Mouse (Mus musculus): ENCODE data around the gene Tril. TPM values are rescaled to one million over a fixed set of nuclear protein-coding genes. Genes with fewer than 3 reads are reported as not detected.

Gene Tril
- polyA plus RNA-seq, 1 experiment from 2014 or later = 35.3 TPM

GRCm38 (mm10) chr6:53819761-53820485 lies 707 bp downstream of the Tril start:
- ATAC-seq (ENCODE audit: insufficient number of reproducible peaks, low FRiP score, low TSS enrichment, low read depth) = no peak
- peak overlapping the region; percentile 63 for H3K4me3 ChIP-seq (replicated peaks)
- H3K4me2 ChIP-seq (replicated peaks) = peak overlapping the region; percentile 91
- H3K27ac ChIP-seq (replicated peaks) = peak overlapping the region; percentile 95
- WGBS = under 1% methylated on average over 64 of the region's 64 CpGs
- no peaks in the 10 kb centered on the region for H3K36me3 ChIP-seq
- peaks cover 47% of the 10 kb centered on the region for H3K4me1 ChIP-seq
- H3K9me3 ChIP-seq (replicated peaks) = no peaks in the 10 kb centered on the region
- peaks cover 10% of the 10 kb centered on the region; the same call in 1 of the 2 replicates for H3K27me3 ChIP-seq
- peak overlapping the region; percentile 62 for H3K9ac ChIP-seq

GRCm38 (mm10) chr6:53818732-53819661 lies 1.6 kb downstream of the Tril start:
- H3K4me1 ChIP-seq = peaks cover 46% of the 10 kb centered on the region
- H3K9me3 ChIP-seq (replicated peaks) = no peaks in the 10 kb centered on the region
- H3K4me2 ChIP-seq (replicated peaks) = peak overlapping the region; percentile 91
- 1% methylated on average over 52 of the region's 52 CpGs for WGBS
- peak overlapping the region; percentile 63 for H3K4me3 ChIP-seq (replicated peaks)
- peak; percentile 41 for ATAC-seq (ENCODE audit: insufficient number of reproducible peaks, low FRiP score, low TSS enrichment, low read depth)
- peak overlapping the region; percentile 95 for H3K27ac ChIP-seq (replicated peaks)
- H3K27me3 ChIP-seq = peaks cover 10% of the 10 kb centered on the region; the same call in 1 of the 2 replicates
- no peaks in the 10 kb centered on the region for H3K36me3 ChIP-seq
- H3K9ac ChIP-seq = peak overlapping the region; percentile 62

- Histone ChIP-seq H3K27ac (replicated peaks) (peak overlapping the region; percentile 95; the same call in 1 of the 2 replicates), H3K9me3 (replicated peaks) (no peaks in the 10 kb centered on the region), H3K9ac (peak overlapping the region; percentile 62), H3K4me3 (replicated peaks) (peak overlapping the region; percentile 63), H3K4me1 (peaks cover 46% of the 10 kb centered on the region), H3K36me3 (no peaks in the 10 kb centered on the region), H3K4me2 (replicated peaks) (peak overlapping the region; percentile 91), H3K27me3 (peaks cover 10% of the 10 kb centered on the region; the same call in 1 of the 2 replicates)
- under 1% methylated on average over 42 of the region's 42 CpGs for WGBS
- peak; percentile 48; the same call in 1 of the 2 replicates for ATAC-seq (ENCODE audit: insufficient number of reproducible peaks, low FRiP score, low TSS enrichment, low read depth)
These were observed 2.3 kb downstream of the Tril start for GRCm38 (mm10) chr6:53818264-53818731.

- Histone ChIP-seq H3K9ac (peak overlapping the region; percentile 37), H3K27ac (replicated peaks) (0 out of 2 replicates have a peak overlapping the region, but pooled peaks have one; percentile 95), H3K36me3 (no peaks in the 10 kb centered on the region), H3K27me3 (peaks cover 10% of the 10 kb centered on the region; the same call in 1 of the 2 replicates), H3K4me3 (replicated peaks) (peak overlapping the region; percentile 63), H3K9me3 (replicated peaks) (no peaks in the 10 kb centered on the region), H3K4me1 (peaks cover 46% of the 10 kb centered on the region), H3K4me2 (replicated peaks) (peak overlapping the region; percentile 91)
- no peak for ATAC-seq (ENCODE audit: insufficient number of reproducible peaks, low FRiP score, low TSS enrichment, low read depth)
- 14% methylated on average over 33 of the region's 33 CpGs for WGBS
These were observed 2.9 kb downstream of the Tril start for GRCm38 (mm10) chr6:53817763-53818174.

GRCm38 (mm10) chr6:53816661-53817060 lies 4.0 kb downstream of the Tril start:
- Histone ChIP-seq H3K4me2 (replicated peaks) (peak overlapping the region; percentile 91), H3K27me3 (peaks cover 10% of the 10 kb centered on the region; the same call in 1 of the 2 replicates), H3K9me3 (replicated peaks) (no peaks in the 10 kb centered on the region), H3K4me3 (replicated peaks) (peak overlapping the region; percentile 63; the same call in 1 of the 2 replicates), H3K36me3 (no peaks in the 10 kb centered on the region), H3K27ac (replicated peaks) (no peak overlapping the region), H3K9ac (no peak overlapping the region), H3K4me1 (peaks cover 46% of the 10 kb centered on the region)
- no peak for ATAC-seq (ENCODE audit: insufficient number of reproducible peaks, low FRiP score, low TSS enrichment, low read depth)
- WGBS = 64% methylated on average over 8 of the region's 8 CpGs

GRCm38 (mm10) chr6:53815691-53816090 lies 4.9 kb downstream of the Tril start:
- H3K9ac ChIP-seq = no peak overlapping the region
- no peak overlapping the region for H3K4me2 ChIP-seq (replicated peaks)
- H3K4me3 ChIP-seq (replicated peaks) = no peak overlapping the region
- H3K27ac ChIP-seq (replicated peaks) = no peak overlapping the region
- no peaks in the 10 kb centered on the region for H3K9me3 ChIP-seq (replicated peaks)
- WGBS = 61% methylated on average over 7 of the region's 7 CpGs
- H3K36me3 ChIP-seq = no peaks in the 10 kb centered on the region
- peaks cover 10% of the 10 kb centered on the region; the same call in 1 of the 2 replicates for H3K27me3 ChIP-seq
- ATAC-seq (ENCODE audit: insufficient number of reproducible peaks, low FRiP score, low TSS enrichment, low read depth) = no peak
- H3K4me1 ChIP-seq = peaks cover 37% of the 10 kb centered on the region

GRCm38 (mm10) chr6:53814214-53814613 lies 6.4 kb downstream of the Tril start:
- Histone ChIP-seq H3K27ac (replicated peaks) (no peak overlapping the region), H3K4me2 (replicated peaks) (no peak overlapping the region), H3K27me3 (peaks cover 10% of the 10 kb centered on the region; the same call in 1 of the 2 replicates), H3K4me1 (peaks cover 28% of the 10 kb centered on the region), H3K9me3 (replicated peaks) (no peaks in the 10 kb centered on the region), H3K36me3 (no peaks in the 10 kb centered on the region), H3K9ac (no peak overlapping the region), H3K4me3 (replicated peaks) (no peak overlapping the region)
- ATAC-seq (ENCODE audit: insufficient number of reproducible peaks, low FRiP score, low TSS enrichment, low read depth) = no peak

- H3K27me3 ChIP-seq = 0 out of 2 replicates have a peak, but pooled peaks cover 2% of the 10 kb centered on the region
- H3K4me2 ChIP-seq (replicated peaks) = no peak overlapping the region
- H3K9me3 ChIP-seq (replicated peaks) = no peaks in the 10 kb centered on the region
- H3K36me3 ChIP-seq = no peaks in the 10 kb centered on the region
- no peak overlapping the region for H3K9ac ChIP-seq
- ATAC-seq (ENCODE audit: insufficient number of reproducible peaks, low FRiP score, low TSS enrichment, low read depth) = no peak
- WGBS = 60% methylated on average over 3 of the region's 3 CpGs
- H3K4me1 ChIP-seq = peaks cover 8% of the 10 kb centered on the region
- no peak overlapping the region for H3K4me3 ChIP-seq (replicated peaks)
- H3K27ac ChIP-seq (replicated peaks) = no peak overlapping the region
These were observed 8.4 kb downstream of the Tril start for GRCm38 (mm10) chr6:53812242-53812641.

GRCm38 (mm10) chr6:53808801-53809200 lies 11.8 kb downstream of the Tril start:
- no peak for ATAC-seq (ENCODE audit: insufficient number of reproducible peaks, low FRiP score, low TSS enrichment, low read depth)
- WGBS = 63% methylated on average over 9 of the region's 9 CpGs

GRCm38 (mm10) chr6:53807185-53807584 lies 13.4 kb downstream of the Tril start:
- Histone ChIP-seq H3K4me3 (replicated peaks) (no peak overlapping the region), H3K9me3 (replicated peaks) (no peaks in the 10 kb centered on the region), H3K27me3 (no peaks in the 10 kb centered on the region; the same call in 1 of the 2 replicates), H3K9ac (no peak overlapping the region), H3K36me3 (no peaks in the 10 kb centered on the region), H3K4me1 (0 out of 2 replicates have a peak, but pooled peaks cover 2% of the 10 kb centered on the region), H3K27ac (replicated peaks) (no peak overlapping the region), H3K4me2 (replicated peaks) (no peak overlapping the region)
- no peak for ATAC-seq (ENCODE audit: insufficient number of reproducible peaks, low FRiP score, low TSS enrichment, low read depth)
- WGBS = 78% methylated on average over 3 of the region's 3 CpGs

More at GRCm38 (mm10) chr6:53808801-53809200, 11.8 kb downstream of the Tril start:
- Histone ChIP-seq H3K27ac (replicated peaks) (no peak overlapping the region), H3K36me3 (no peaks in the 10 kb centered on the region), H3K27me3 (no peaks in the 10 kb centered on the region), H3K4me3 (replicated peaks) (no peak overlapping the region), H3K4me1 (no peaks in the 10 kb centered on the region), H3K9me3 (replicated peaks) (no peaks in the 10 kb centered on the region), H3K4me2 (replicated peaks) (no peak overlapping the region), H3K9ac (no peak overlapping the region)

- no peak for ATAC-seq (ENCODE audit: insufficient number of reproducible peaks, low FRiP score, low TSS enrichment, low read depth)
- Histone ChIP-seq H3K4me3 (replicated peaks) (no peak overlapping the region), H3K4me2 (replicated peaks) (no peak overlapping the region), H3K36me3 (no peaks in the 10 kb centered on the region), H3K9ac (no peak overlapping the region), H3K27ac (replicated peaks) (no peak overlapping the region), H3K4me1 (peaks cover 8% of the 10 kb centered on the region), H3K27me3 (no peaks in the 10 kb centered on the region; the same call in 1 of the 2 replicates), H3K9me3 (replicated peaks) (no peaks in the 10 kb centered on the region)
- WGBS = 70% methylated on average over 8 of the region's 8 CpGs
These were observed 14.0 kb downstream of the Tril start for GRCm38 (mm10) chr6:53806591-53807023.
